Mouse (Mus musculus) forebrain, postnatal 0 days (tissue): ENCODE measurements around the gene Fmnl3. TPM values are rescaled to one million over a fixed set of nuclear protein-coding genes. Genes with fewer than 3 reads are reported as not detected.

Experiments
- ATAC-seq: fragments of 200-750 bp; cut with Nextera tagmentation; 2 replicates; pipeline ENCODE4 v1.8.0; 2017; ENCODE audit warnings: mild to moderate bottlenecking, moderate library complexity
- DNase-seq: peaks from one replicate; pipeline ENCODE4 v3.0.0-alpha.2; 2015
- H3K27ac ChIP-seq: fragments of 300-500 bp; sonication (generic); 2 replicates; pipeline ENCODE4 v1.5.1; 2014; ENCODE audit warnings: low read depth, mild to moderate bottlenecking, antibody characterized with exemption, low read length, moderate library complexity, mixed read lengths
- H3K27me3 ChIP-seq: fragments of 300-500 bp; sonication (generic); 2 replicates; pipeline ENCODE4 v1.6.1; 2014; ENCODE audit warnings: mild to moderate bottlenecking, low read length, mixed read lengths; ENCODE audit not compliant: insufficient read depth
- H3K36me3 ChIP-seq: fragments of 300-500 bp; sonication (generic); 2 replicates; pipeline ENCODE4 v1.6.1; 2014; ENCODE audit warnings: mild to moderate bottlenecking, moderate library complexity; ENCODE audit not compliant: insufficient read depth
- H3K4me1 ChIP-seq: fragments of 300-500 bp; sonication (generic); 2 replicates; pipeline ENCODE4 v1.6.1; 2014; ENCODE audit warnings: antibody characterized with exemption; ENCODE audit not compliant: insufficient read depth
- H3K4me2 ChIP-seq: fragments of 300-500 bp; sonication (generic); 2 replicates; pipeline ENCODE4 v1.6.1; 2014; ENCODE audit warnings: low read depth, mild to moderate bottlenecking, moderate library complexity
- H3K4me3 ChIP-seq: fragments of 300-500 bp; sonication (generic); 2 replicates; pipeline ENCODE4 v1.5.1; 2014; ENCODE audit warnings: low read depth, low read length, mixed read lengths
- H3K9ac ChIP-seq: fragments of 300-500 bp; sonication (generic); 2 replicates; pipeline ENCODE4 v1.6.1; 2014; ENCODE audit warnings: mild to moderate bottlenecking
- H3K9me3 ChIP-seq: fragments of 300-500 bp; sonication (generic); 2 replicates; pipeline ENCODE4 v1.6.1; 2016; ENCODE audit warnings: low read length
- CTCF ChIP-seq: sonication (generic); IDR thresholded peaks from 2 replicates; pipeline ENCODE4 v1.5.1; 2016; ENCODE audit warnings: antibody characterized with exemption, control low read depth, low read depth
- WGBS: fragments of 180-500 bp; shearing (Covaris S2); extraction: QIAGEN DNeasy Blood & Tissue Kit; methylation state at CpG from one replicate; pipeline ENCODE4 v1.1.7; 2014; 5-methylcytosine and 5-hydroxymethylcytosine counted together
- polyA plus RNA-seq: library from polyadenylated mRNA; unstranded; fragments of >200 nt; fragmentation: Nextera tagmentation; extraction: Ambion mirVana; gene quantifications from 2 replicates; pipeline ENCODE4 v1.2.1, GENCODE M21; 2015
- total RNA-seq: library from RNA; depleted of rRNA; stranded (reverse); fragments of >200 nt; gene quantifications from 2 replicates; pipeline ENCODE4 v1.2.3, GENCODE M21; 2014

Fmnl3 gene
- total and polyA plus RNA-seq, 2 experiments from 2014 or later, result 8.6 to 14.2 TPM

GRCm38 (mm10) chr15:99406986-99407570, 36.8 kb upstream of the Fmnl3 start:
- DNase-seq (no peak), ATAC-seq (no peak)
- no peaks in the 10 kb centered on the region for H3K9me3 ChIP-seq
- no peaks in the 10 kb centered on the region for H3K27me3 ChIP-seq
- no peak overlapping the region for H3K4me3 ChIP-seq
- no peak overlapping the region for H3K4me2 ChIP-seq
- peaks cover 79% of the 10 kb centered on the region for H3K36me3 ChIP-seq
- H3K9ac ChIP-seq, result no peak overlapping the region
- H3K4me1 ChIP-seq, result no peaks in the 10 kb centered on the region
- no peak for TF ChIP-seq CTCF
- 89% methylated on average over 15 of the region's 15 CpGs for WGBS
- H3K27ac ChIP-seq, result no peak overlapping the region

- Histone ChIP-seq H3K9ac (no peak overlapping the region), H3K9me3 (no peaks in the 10 kb centered on the region), H3K4me2 (no peak overlapping the region), H3K4me3 (no peak overlapping the region), H3K27me3 (no peaks in the 10 kb centered on the region), H3K4me1 (no peaks in the 10 kb centered on the region), H3K36me3 (peaks cover 79% of the 10 kb centered on the region), H3K27ac (no peak overlapping the region)
- TF ChIP-seq CTCF, result no peak
- ATAC-seq (no peak), DNase-seq (no peak)
- WGBS, result 86% methylated on average over 9 of the region's 9 CpGs
Observed at GRCm38 (mm10) chr15:99405150-99405549, 34.9 kb upstream of the Fmnl3 start.

GRCm38 (mm10) chr15:99403159-99403889, 33.0 kb upstream of the Fmnl3 start:
- WGBS, result 93% methylated on average over 12 of the region's 12 CpGs

GRCm38 (mm10) chr15:99400602-99401001, 30.3 kb upstream of the Fmnl3 start:
- Histone ChIP-seq H3K4me2 (no peak overlapping the region), H3K4me1 (no peaks in the 10 kb centered on the region), H3K27ac (no peak overlapping the region), H3K9me3 (no peaks in the 10 kb centered on the region), H3K36me3 (peaks cover 36% of the 10 kb centered on the region), H3K4me3 (no peak overlapping the region), H3K27me3 (no peaks in the 10 kb centered on the region), H3K9ac (no peak overlapping the region)
- DNase-seq (no peak), ATAC-seq (no peak)
- no peak for TF ChIP-seq CTCF
- WGBS, result 91% methylated on average over 6 of the region's 6 CpGs

More at GRCm38 (mm10) chr15:99403159-99403889, 33.0 kb upstream of the Fmnl3 start:
- DNase-seq, result no peak
- H3K9me3 ChIP-seq, result no peaks in the 10 kb centered on the region
- no peak overlapping the region for H3K4me3 ChIP-seq
- no peak overlapping the region for H3K9ac ChIP-seq
- H3K4me2 ChIP-seq, result no peak overlapping the region
- no peak for ATAC-seq
- no peak overlapping the region for H3K27ac ChIP-seq
- TF ChIP-seq CTCF, result no peak
- no peaks in the 10 kb centered on the region for H3K27me3 ChIP-seq
- no peaks in the 10 kb centered on the region for H3K4me1 ChIP-seq
- peaks cover 63% of the 10 kb centered on the region for H3K36me3 ChIP-seq

GRCm38 (mm10) chr15:99399503-99400245, 29.4 kb upstream of the Fmnl3 start:
- DNase-seq (no peak), ATAC-seq (no peak)
- Histone ChIP-seq H3K27me3 (no peaks in the 10 kb centered on the region), H3K4me3 (no peak overlapping the region), H3K9me3 (no peaks in the 10 kb centered on the region), H3K36me3 (peaks cover 27% of the 10 kb centered on the region), H3K27ac (no peak overlapping the region), H3K4me1 (0 out of 2 replicates have a peak, but pooled peaks cover 9% of the 10 kb centered on the region), H3K4me2 (no peak overlapping the region), H3K9ac (no peak overlapping the region)
- no peak for TF ChIP-seq CTCF
- 79% methylated on average over 15 of the region's 15 CpGs for WGBS

GRCm38 (mm10) chr15:99397622-99398021, 27.3 kb upstream of the Fmnl3 start:
- peaks cover 8% of the 10 kb centered on the region; the same call in 1 of the 2 replicates for H3K36me3 ChIP-seq
- ATAC-seq (no peak), DNase-seq (no peak)
- H3K4me3 ChIP-seq, result no peak overlapping the region
- no peak overlapping the region for H3K9ac ChIP-seq
- H3K9me3 ChIP-seq, result no peaks in the 10 kb centered on the region
- no peak overlapping the region for H3K27ac ChIP-seq
- no peaks in the 10 kb centered on the region for H3K27me3 ChIP-seq
- no peak overlapping the region for H3K4me2 ChIP-seq
- peaks cover 17% of the 10 kb centered on the region; the same call in 1 of the 2 replicates for H3K4me1 ChIP-seq
- WGBS, result 91% methylated on average over 2 of the region's 2 CpGs
- no peak for TF ChIP-seq CTCF

- Histone ChIP-seq H3K4me1 (peaks cover 21% of the 10 kb centered on the region), H3K4me2 (no peak overlapping the region), H3K27me3 (no peaks in the 10 kb centered on the region), H3K27ac (no peak overlapping the region), H3K9me3 (no peaks in the 10 kb centered on the region), H3K36me3 (0 out of 2 replicates have a peak, but pooled peaks cover under 1% of the 10 kb centered on the region), H3K4me3 (no peak overlapping the region), H3K9ac (no peak overlapping the region)
- TF ChIP-seq CTCF, result no peak
- ATAC-seq (no peak), DNase-seq (no peak)
- WGBS, result 61% methylated on average over 4 of the region's 4 CpGs
Observed at GRCm38 (mm10) chr15:99396875-99397274, 26.6 kb upstream of the Fmnl3 start.
